In the genomic region with DNA sequence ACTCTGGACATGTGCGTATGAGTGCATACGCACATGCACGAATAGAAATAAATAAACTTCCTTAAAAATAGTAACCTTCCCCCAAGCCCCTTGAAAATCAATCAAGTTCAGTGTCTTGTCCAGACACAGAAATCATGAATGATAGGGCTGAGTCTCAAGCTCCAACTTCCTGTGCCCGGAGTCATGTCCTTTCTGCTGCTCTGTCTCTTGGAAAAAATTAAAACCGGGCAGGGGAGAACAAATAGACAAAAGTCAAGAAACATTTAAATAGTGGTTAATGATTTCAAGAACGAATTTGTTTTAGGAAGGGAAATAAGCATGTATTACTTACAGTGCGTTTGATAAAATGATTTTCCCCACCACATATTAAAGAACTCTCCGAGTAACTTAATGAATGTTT, we compare ENCODE assay signal across 33 mouse cellular contexts. TPM values are rescaled to one million over a fixed set of nuclear protein-coding genes. Genes with fewer than 3 reads are reported as not detected.
DNase-seq lines count a peak whose midpoint lies in the region; ATAC-seq and TF ChIP-seq lines count a peak whose summit lies in the region.
"Had no signal": no experiment of that assay in that cellular context is flagged by ENCODE, and none has a peak within 500 bp of the region (broad histone marks: within the 10 kb centered on the region; RNA-seq: fewer than 3 reads in every experiment).

No protein-coding gene starts in this region.

- peak overlapping the region; percentile 98 for H3K27ac ChIP-seq in liver, adult 2 months (replicated peaks; ENCODE audit: insufficient read depth, low read depth, low read length)
- H3K27ac ChIP-seq in liver, embryonic 11.5 days (ENCODE audit: low read depth, low read length) = no peak overlapping the region
- H3K27ac ChIP-seq in liver, embryonic 13.5 days = peak overlapping the region; percentile 55; the same call in 1 of the 2 replicates
- peak overlapping the region; percentile 70 for H3K27ac ChIP-seq in liver, embryonic 16.5 days (ENCODE audit: low read length)
- H3K27ac ChIP-seq: embryonic facial prominence, embryonic 12.5 days; embryonic facial prominence, embryonic 15.5 days; gastrocnemius, adult 2 months; hindbrain, embryonic 12.5 days; hindbrain, embryonic 15.5 days had no signal

- H3K4me3 ChIP-seq in liver, adult 2 months (ENCODE audit: insufficient read depth, low read depth, low read length) = peak overlapping the region; percentile 22
- no peak overlapping the region for H3K4me3 ChIP-seq in liver, embryonic 11.5 days (ENCODE audit: low read depth, low read length)
- H3K4me3 ChIP-seq in liver, embryonic 13.5 days (replicated peaks) = no peak overlapping the region
- H3K4me3 ChIP-seq in liver, embryonic 16.5 days (ENCODE audit: low read depth, low read length) = no peak overlapping the region
- H3K4me3 ChIP-seq: embryonic facial prominence, embryonic 12.5 days; embryonic facial prominence, embryonic 15.5 days; gastrocnemius, adult 2 months; hindbrain, embryonic 12.5 days; hindbrain, embryonic 15.5 days had no signal

- H3K9ac ChIP-seq in liver, adult 2 months (ENCODE audit: low read depth, low read length) = peak overlapping the region; percentile 76
- H3K9ac ChIP-seq in liver, embryonic 11.5 days (ENCODE audit: low read depth, low read length) = no peak overlapping the region
- no peak overlapping the region for H3K9ac ChIP-seq in liver, embryonic 13.5 days
- H3K9ac ChIP-seq in liver, embryonic 16.5 days (ENCODE audit: low read depth, low read length) = no peak overlapping the region
- H3K9ac ChIP-seq: embryonic facial prominence, embryonic 12.5 days; embryonic facial prominence, embryonic 15.5 days; forebrain, postnatal 0 days; hindbrain, embryonic 12.5 days; hindbrain, embryonic 15.5 days had no signal

- H3K4me2 ChIP-seq in liver, embryonic 11.5 days = no peak overlapping the region
- peak overlapping the region; percentile 13; the same call in 1 of the 2 replicates for H3K4me2 ChIP-seq in liver, embryonic 13.5 days
- peak overlapping the region; percentile 32; the same call in 1 of the 2 replicates for H3K4me2 ChIP-seq in liver, embryonic 16.5 days (ENCODE audit: low read depth, low read length)
- H3K4me2 ChIP-seq: embryonic facial prominence, embryonic 12.5 days; embryonic facial prominence, embryonic 15.5 days; heart, embryonic 11.5 days; hindbrain, embryonic 12.5 days; hindbrain, embryonic 15.5 days had no signal

- DNase-seq in liver, adult 2 months (ENCODE audit: extremely low read depth, low read depth, low spot score) = peak; percentile 92
- no peak for DNase-seq in liver, embryonic 11.5 days (ENCODE audit: low spot score)
- no peak for DNase-seq in liver, embryonic 13.5 days
- no peak for DNase-seq in lung, adult 18-20 months
- DNase-seq: adrenal gland, adult 2 months; adrenal gland, postnatal 14 days; B cell, adult 2 months; cerebellum, adult 11 months; cerebellum, adult 2 months; cerebellum, adult 9-11 months; cerebellum, postnatal 25 days; forebrain, postnatal 0 days; gastrocnemius, adult 2 months; gastrocnemius, postnatal 14 days; heart, adult 11 months had no signal

- WGBS in liver, adult 2 months = 10% methylated on average over 8 of the region's 8 CpGs
- 72% methylated on average over 8 of the region's 8 CpGs for WGBS in liver, embryonic 11.5 days
- 61% methylated on average over 8 of the region's 8 CpGs for WGBS in liver, embryonic 13.5 days (ENCODE audit: insufficient replicate concordance)
- 48% methylated on average over 8 of the region's 8 CpGs for WGBS in liver, embryonic 16.5 days (ENCODE audit: insufficient replicate concordance)

- H3K79me2 ChIP-seq in liver, adult 2 months (ENCODE audit: control insufficient read depth, insufficient read depth, low read length) = peaks cover 15% of the 10 kb centered on the region; the same call in 1 of the 2 replicates

- TF ChIP-seq POLR2A in liver, adult 2 months (IDR thresholded peaks at IDR 0.05; ENCODE audit: extremely low read depth, insufficient read depth, low read length) = no peak

- peaks cover 21% of the 10 kb centered on the region for H3K4me1 ChIP-seq in liver, adult 2 months (ENCODE audit: control insufficient read depth, insufficient read depth, low read length)
- H3K4me1 ChIP-seq in liver, embryonic 11.5 days (replicated peaks; ENCODE audit: control insufficient read depth, insufficient read depth, low read length) = no peaks in the 10 kb centered on the region
- peaks cover 3% of the 10 kb centered on the region for H3K4me1 ChIP-seq in liver, embryonic 13.5 days (replicated peaks)
- no peaks in the 10 kb centered on the region; the same call in 1 of the 2 replicates for H3K4me1 ChIP-seq in liver, embryonic 16.5 days (ENCODE audit: control insufficient read depth, low read depth, low read length)
- H3K4me1 ChIP-seq: embryonic facial prominence, embryonic 12.5 days; hindbrain, embryonic 12.5 days had no signal

- no peaks in the 10 kb centered on the region for H3K27me3 ChIP-seq in liver, adult 2 months (ENCODE audit: control insufficient read depth, insufficient read depth, low read length)
- H3K27me3 ChIP-seq in liver, embryonic 11.5 days (replicated peaks; ENCODE audit: control insufficient read depth, insufficient read depth, low read length) = no peaks in the 10 kb centered on the region
- H3K27me3 ChIP-seq in liver, embryonic 13.5 days = no peaks in the 10 kb centered on the region
- no peaks in the 10 kb centered on the region for H3K27me3 ChIP-seq in liver, embryonic 16.5 days (ENCODE audit: control insufficient read depth, insufficient read depth, low read depth, low read length)
- H3K27me3 ChIP-seq: CH12.LX; embryonic facial prominence, embryonic 12.5 days; embryonic facial prominence, embryonic 15.5 days; hindbrain, embryonic 12.5 days; hindbrain, embryonic 15.5 days had no signal

- no peak for ATAC-seq in liver, embryonic 11.5 days (replicated peaks; ENCODE audit: low FRiP score)
- ATAC-seq in liver, embryonic 13.5 days (ENCODE audit: low read depth) = no peak
- no peak for ATAC-seq in liver, embryonic 16.5 days (ENCODE audit: low read depth)
- ATAC-seq in activated CD4-positive, CD25-positive, alpha-beta regulatory T cell, adult 4 months = no peak
- ATAC-seq: forebrain, embryonic 14.5 days; forebrain, postnatal 0 days; Patski had no signal

- H3K9me3 ChIP-seq in liver, embryonic 11.5 days (ENCODE audit: control insufficient read depth, low read length) = no peaks in the 10 kb centered on the region
- no peaks in the 10 kb centered on the region for H3K9me3 ChIP-seq in liver, embryonic 13.5 days (replicated peaks)
- H3K9me3 ChIP-seq in liver, embryonic 16.5 days (replicated peaks; ENCODE audit: control insufficient read depth, low read length) = no peaks in the 10 kb centered on the region; the same call in 1 of the 2 replicates
- H3K9me3 ChIP-seq: embryonic facial prominence, embryonic 12.5 days; embryonic facial prominence, embryonic 15.5 days; hindbrain, embryonic 12.5 days; hindbrain, embryonic 15.5 days had no signal

- TF ChIP-seq CTCF in liver, adult 2 months (IDR thresholded peaks at IDR 0.05; ENCODE audit: low read depth, low read length) = no peak

- H3K36me3 ChIP-seq in liver, adult 2 months (ENCODE audit: control insufficient read depth, insufficient read depth, low read length) = no peaks in the 10 kb centered on the region
- no peaks in the 10 kb centered on the region for H3K36me3 ChIP-seq in liver, embryonic 11.5 days (ENCODE audit: control insufficient read depth, insufficient read depth, low read length)
- no peaks in the 10 kb centered on the region for H3K36me3 ChIP-seq in liver, embryonic 13.5 days
- no peaks in the 10 kb centered on the region for H3K36me3 ChIP-seq in liver, embryonic 16.5 days (ENCODE audit: control insufficient read depth, insufficient read depth)
- H3K36me3 ChIP-seq: embryonic facial prominence, embryonic 12.5 days; embryonic facial prominence, embryonic 15.5 days; G1E; hindbrain, embryonic 12.5 days; hindbrain, embryonic 15.5 days had no signal

RNA-seq across cellular contexts. Expression of gene Sdr42e1, which starts 3.5 kb away (rescaled TPM):
- total RNA-seq in liver, adult 2 months (2014; rRNA removed) = 56.5 and 77.6 TPM in 2 replicates
- 124 and 131 TPM in 2 replicates for polyA plus RNA-seq in liver, adult 2 months (2012; rRNA removed)
- 1.0 and 1.7 TPM in 2 replicates for polyA plus RNA-seq in liver, embryonic 11.5 days (2014; fragmentation: Nextera tagmentation; extraction: Ambion mirVana)
- polyA plus RNA-seq in liver, embryonic 13.5 days (2015; fragmentation: Nextera tagmentation; extraction: Ambion mirVana) = 1.1 and 1.5 TPM in 2 replicates
- polyA plus RNA-seq in liver, embryonic 16.5 days (2015; fragmentation: Nextera tagmentation; extraction: Ambion mirVana) = 3.5 and 3.6 TPM in 2 replicates
- polyA plus RNA-seq in activated CD4-positive, CD25-positive, alpha-beta regulatory T cell, adult 4 months (2017; shearing (Covaris generic)) = 1 to 10 TPM in 1 of 2 experiments, under 1 TPM in 1; 0.93 to 1.1 TPM
- polyA plus RNA-seq: forebrain, embryonic 11.5 days; G1E had no signal

RNA-seq across cellular contexts. Expression of gene Hsd17b2, which starts 24.7 kb away (rescaled TPM):
- 228 and 380 TPM in 2 replicates for total RNA-seq in liver, adult 2 months (2014; rRNA removed)
- polyA plus RNA-seq in liver, adult 2 months (2012; rRNA removed) = 234 and 259 TPM in 2 replicates
- polyA plus RNA-seq in liver, embryonic 11.5 days (2014; fragmentation: Nextera tagmentation; extraction: Ambion mirVana) = 13.8 and 15.6 TPM in 2 replicates
- polyA plus RNA-seq in liver, embryonic 13.5 days (2015; fragmentation: Nextera tagmentation; extraction: Ambion mirVana) = 41.4 and 46.2 TPM in 2 replicates
- 90.2 and 94.8 TPM in 2 replicates for polyA plus RNA-seq in liver, embryonic 16.5 days (2015; fragmentation: Nextera tagmentation; extraction: Ambion mirVana)
- not detected for polyA plus RNA-seq in activated CD4-positive, CD25-positive, alpha-beta regulatory T cell, adult 4 months (2017; shearing (Covaris generic))
- total RNA-seq: CH12.LX; common myeloid progenitor, adult 5-6 weeks; forebrain, postnatal 0 days; gastrocnemius, adult 2 months; gastrocnemius, postnatal 14 days; heart, adult 8-10 months; heart, postnatal 25 days; hematopoietic stem cell, adult 5-6 weeks had no signal
- polyA plus RNA-seq: embryonic facial prominence, embryonic 12.5 days; forebrain, embryonic 11.5 days; forebrain, embryonic 14.5 days; forebrain, postnatal 0 days; G1E; heart, embryonic 14.5 days; heart, postnatal 0 days; hindbrain, embryonic 12.5 days had no signal

Comparison
In these comparisons a context has a peak if more than half of its experiments do, and no peak if none do; other contexts are left out.
1. RNA of gene Sdr42e1, which starts 3.5 kb away (polyA plus RNA-seq): 124 to 131 TPM in liver, adult 2 months; 3.5 to 3.6 TPM in liver, embryonic 16.5 days, 1.1 to 1.5 TPM in liver, embryonic 13.5 days, 0.93 to 1.1 TPM in activated CD4-positive, CD25-positive, alpha-beta regulatory T cell, adult 4 months and 1.0 to 1.7 TPM in liver, embryonic 11.5 days; every median in the first group is over 10 times any median in the second.
2. RNA of gene Hsd17b2, which starts 24.7 kb away (polyA plus RNA-seq): 234 to 259 TPM in liver, adult 2 months, 90.2 to 94.8 TPM in liver, embryonic 16.5 days, 41.4 to 46.2 TPM in liver, embryonic 13.5 days and 13.8 to 15.6 TPM in liver, embryonic 11.5 days; not detected in activated CD4-positive, CD25-positive, alpha-beta regulatory T cell, adult 4 months; every median in the first group is over 10 times any median in the second.